Mouse (Mus musculus) adipocyte (in vitro differentiated cells): ENCODE results near the gene Entr1.

Experiments used
- DNase-seq: peaks from one replicate; pipeline ENCODE4 v3.0.0-alpha.2; 2016; ENCODE audit warnings: low spot score

Gene Entr1

GRCm38 (mm10) chr2:26389154-26389690 lies at the start of gene Entr1, which contains the start of gene Pmpca:
Gene Entr1, minus strand, starts transcription at chr2:26389316.
Gene Pmpca, plus strand, starts transcription at chr2:26389339.
- peak; percentile 68 for DNase-seq

GRCm38 (mm10) chr2:26438373-26438772 lies 49.3 kb upstream of the Entr1 start:
- no peak for DNase-seq

- DNase-seq, result no peak
Observed at GRCm38 (mm10) chr2:26437221-26437620, 48.1 kb upstream of the Entr1 start.

GRCm38 (mm10) chr2:26434791-26435572 lies 45.9 kb upstream of the Entr1 start:
- peak; percentile 54 for DNase-seq

GRCm38 (mm10) chr2:26429851-26430250 lies 40.7 kb upstream of the Entr1 start:
- DNase-seq, result no peak

- DNase-seq, result no peak
Observed at GRCm38 (mm10) chr2:26424541-26424940, 35.4 kb upstream of the Entr1 start.

GRCm38 (mm10) chr2:26423086-26423485 lies 34.0 kb upstream of the Entr1 start:
- DNase-seq, result no peak

GRCm38 (mm10) chr2:26421969-26422368 lies 32.9 kb upstream of the Entr1 start:
- DNase-seq, result no peak

- DNase-seq, result peak; percentile 43
Observed at GRCm38 (mm10) chr2:26418120-26418519, 29.0 kb upstream of the Entr1 start.

- DNase-seq, result no peak
Observed at GRCm38 (mm10) chr2:26417066-26417465, 27.9 kb upstream of the Entr1 start.

- peak; percentile 56 for DNase-seq
Observed at GRCm38 (mm10) chr2:26410931-26411411, 21.9 kb upstream of the Entr1 start.

- DNase-seq, result peak; percentile 26
Observed at GRCm38 (mm10) chr2:26410091-26410490, 21.0 kb upstream of the Entr1 start.

- DNase-seq, result no peak
Observed at GRCm38 (mm10) chr2:26409362-26409761, 20.2 kb upstream of the Entr1 start.

- peak; percentile 92 for DNase-seq
Observed at GRCm38 (mm10) chr2:26408515-26409356, 19.6 kb upstream of the Entr1 start, which contains the start of gene Inpp5e. Gene Inpp5e, minus strand, starts transcription at chr2:26409203.

- no peak for DNase-seq
Observed at GRCm38 (mm10) chr2:26403306-26403705, 14.2 kb upstream of the Entr1 start.

- DNase-seq, result no peak
Observed at GRCm38 (mm10) chr2:26402265-26402664, 13.1 kb upstream of the Entr1 start.

GRCm38 (mm10) chr2:26401023-26401422 lies 11.9 kb upstream of the Entr1 start:
- DNase-seq, result no peak

- DNase-seq, result no peak
Observed at GRCm38 (mm10) chr2:26400296-26400695, 11.2 kb upstream of the Entr1 start.

GRCm38 (mm10) chr2:26399647-26400046 lies 10.5 kb upstream of the Entr1 start:
- DNase-seq, result peak; percentile 34

GRCm38 (mm10) chr2:26398978-26399377 lies 9.9 kb upstream of the Entr1 start:
- no peak for DNase-seq

GRCm38 (mm10) chr2:26391617-26392016 lies 2.5 kb upstream of the Entr1 start:
- no peak for DNase-seq

- no peak for DNase-seq
Observed at GRCm38 (mm10) chr2:26390954-26391353, 1.8 kb upstream of the Entr1 start.
